Mouse (Mus musculus) midbrain, postnatal 0 days (tissue): ENCODE data around the gene Nufip1. TPM values are rescaled to one million over a fixed set of nuclear protein-coding genes. Genes with fewer than 3 reads are reported as not detected.

ENCODE experiments used
- ATAC-seq: fragments of 200-750 bp; cut with Nextera tagmentation; 2 replicates; pipeline ENCODE4 v1.8.0; 2017; ENCODE audit warnings: moderate number of reproducible peaks, mild to moderate bottlenecking, moderate TSS enrichment, moderate library complexity; ENCODE audit not compliant: low FRiP score
- DNase-seq: peaks from one replicate; pipeline ENCODE4 v3.0.0-alpha.2; 2015; ENCODE audit warnings: low spot score
- H3K27ac ChIP-seq: fragments of 300-500 bp; sonication (generic); 2 replicates; pipeline ENCODE4 v1.5.1; 2014; ENCODE audit warnings: low read depth, mild to moderate bottlenecking, low read length, mixed read lengths
- H3K27me3 ChIP-seq: fragments of 300-500 bp; sonication (generic); 2 replicates; pipeline ENCODE4 v1.6.1; 2014; ENCODE audit warnings: low read length, control low read depth, mixed read lengths; ENCODE audit not compliant: insufficient read depth
- H3K36me3 ChIP-seq: fragments of 300-500 bp; sonication (generic); 2 replicates; pipeline ENCODE4 v1.6.1; 2014; ENCODE audit warnings: low read length, control low read depth, mixed read lengths; ENCODE audit not compliant: insufficient read depth
- H3K4me1 ChIP-seq: fragments of 300-500 bp; sonication (generic); 2 replicates; pipeline ENCODE4 v1.6.1; 2014; ENCODE audit warnings: mild to moderate bottlenecking, control low read depth, antibody characterized with exemption, low read length, mixed read lengths; ENCODE audit not compliant: insufficient read depth
- H3K4me2 ChIP-seq: fragments of 300-500 bp; sonication (generic); 2 replicates; pipeline ENCODE4 v1.6.1; 2014; ENCODE audit warnings: low read depth, mild to moderate bottlenecking, low read length, mixed read lengths; ENCODE audit not compliant: poor library complexity, severe bottlenecking
- H3K4me3 ChIP-seq: fragments of 300-500 bp; sonication (generic); 2 replicates; pipeline ENCODE4 v1.5.1; 2014; ENCODE audit warnings: low read depth, mild to moderate bottlenecking, low read length, moderate library complexity
- H3K9ac ChIP-seq: fragments of 300-500 bp; sonication (generic); replicated peaks from 2 replicates; pipeline ENCODE4 v1.6.1; 2014; ENCODE audit warnings: mild to moderate bottlenecking, low read length, moderate library complexity, mixed read lengths; ENCODE audit not compliant: poor library complexity, severe bottlenecking
- H3K9me3 ChIP-seq: fragments of 300-500 bp; sonication (generic); 2 replicates; pipeline ENCODE4 v1.6.1; 2016; ENCODE audit warnings: low read length, control low read depth
- CTCF ChIP-seq: IDR thresholded peaks from 2 replicates; pipeline ENCODE4 v1.5.1; 2016; ENCODE audit warnings: antibody characterized with exemption, mild to moderate bottlenecking
- WGBS: fragments of 180-500 bp; shearing (Covaris S2); extraction: QIAGEN DNeasy Blood & Tissue Kit; methylation state at CpG from one replicate; pipeline ENCODE4 v1.1.7; 2014; 5-methylcytosine and 5-hydroxymethylcytosine counted together
- polyA plus RNA-seq: library from polyadenylated mRNA; unstranded; fragments of >200 nt; fragmentation: Nextera tagmentation; extraction: Ambion mirVana; gene quantifications from 2 replicates; pipeline ENCODE4 v1.2.1, GENCODE M21; 2015
- total RNA-seq: library from RNA; depleted of rRNA; stranded (reverse); fragments of >200 nt; gene quantifications from 2 replicates; pipeline ENCODE4 v1.2.3, GENCODE M21; 2014; rRNA removed

Nufip1 gene
- total RNA-seq = 10.4 and 10.6 TPM in 2 replicates
- polyA plus RNA-seq = 12.8 and 14.3 TPM in 2 replicates

- H3K4me3 ChIP-seq = peak within 1 kb of the TSS; percentile 87
- peak within 1 kb of the TSS; percentile 83 for H3K27ac ChIP-seq
- peak within 1 kb of the TSS; percentile 82 for H3K4me2 ChIP-seq
- TF ChIP-seq CTCF = 0 out of 2 replicates have a peak, but pooled peaks have one; percentile 22
- peaks cover 5% of the 10 kb centered on the region; the same call in 1 of the 2 replicates for H3K4me1 ChIP-seq
- ATAC-seq = peak; percentile 99
- no peaks in the 10 kb centered on the region for H3K9me3 ChIP-seq
- H3K9ac ChIP-seq = peak within 1 kb of the TSS; percentile 83
- under 1% methylated on average over 68 of the region's 69 CpGs for WGBS
- peaks cover 14% of the 10 kb centered on the region for H3K36me3 ChIP-seq
- DNase-seq = peak; percentile 99
- no peaks in the 10 kb centered on the region for H3K27me3 ChIP-seq
These were observed at the start of gene Nufip1, which contains the start of gene Gpalpp1 for GRCm38 (mm10) chr14:76110396-76111221. Gene Nufip1 (plus strand): TSS chr14:76110891. Gene Gpalpp1 (minus strand): TSS chr14:76110760.

- Histone ChIP-seq H3K9ac (no peak overlapping the region), H3K9me3 (no peaks in the 10 kb centered on the region), H3K27me3 (no peaks in the 10 kb centered on the region), H3K4me1 (no peaks in the 10 kb centered on the region), H3K4me3 (no peak overlapping the region), H3K4me2 (no peak overlapping the region), H3K36me3 (no peaks in the 10 kb centered on the region), H3K27ac (no peak overlapping the region)
- 52% methylated on average over 1 of the region's 1 CpGs for WGBS
- ATAC-seq (no peak), DNase-seq (no peak)
- TF ChIP-seq CTCF = no peak
These were observed 43.5 kb upstream of the Nufip1 start for GRCm38 (mm10) chr14:76067237-76067636.

- ATAC-seq = no peak
- H3K9me3 ChIP-seq = no peaks in the 10 kb centered on the region
- 68% methylated on average over 4 of the region's 4 CpGs for WGBS
- no peaks in the 10 kb centered on the region for H3K4me1 ChIP-seq
- no peak overlapping the region for H3K4me3 ChIP-seq
- H3K27me3 ChIP-seq = no peaks in the 10 kb centered on the region
- no peak overlapping the region for H3K27ac ChIP-seq
- no peaks in the 10 kb centered on the region for H3K36me3 ChIP-seq
- no peak for DNase-seq
- no peak overlapping the region for H3K4me2 ChIP-seq
- no peak overlapping the region for H3K9ac ChIP-seq
- no peak for TF ChIP-seq CTCF
These were observed 42.4 kb upstream of the Nufip1 start for GRCm38 (mm10) chr14:76068296-76068695.

- 44% methylated on average over 4 of the region's 4 CpGs for WGBS
- Histone ChIP-seq H3K4me3 (no peak overlapping the region), H3K4me1 (no peaks in the 10 kb centered on the region), H3K27me3 (no peaks in the 10 kb centered on the region), H3K27ac (no peak overlapping the region), H3K4me2 (no peak overlapping the region), H3K36me3 (no peaks in the 10 kb centered on the region), H3K9me3 (no peaks in the 10 kb centered on the region), H3K9ac (no peak overlapping the region)
- no peak for TF ChIP-seq CTCF
- no peak for DNase-seq
- ATAC-seq = no peak
These were observed 41.4 kb upstream of the Nufip1 start for GRCm38 (mm10) chr14:76069296-76069695.

- Histone ChIP-seq H3K36me3 (no peaks in the 10 kb centered on the region), H3K9ac (no peak overlapping the region), H3K4me2 (no peak overlapping the region), H3K27ac (no peak overlapping the region), H3K9me3 (no peaks in the 10 kb centered on the region), H3K4me3 (no peak overlapping the region), H3K4me1 (peaks cover 4% of the 10 kb centered on the region), H3K27me3 (no peaks in the 10 kb centered on the region)
- DNase-seq (no peak), ATAC-seq (no peak)
- TF ChIP-seq CTCF = no peak
- WGBS = 65% methylated on average over 2 of the region's 2 CpGs
These were observed 38.1 kb upstream of the Nufip1 start for GRCm38 (mm10) chr14:76072626-76073025.

GRCm38 (mm10) chr14:76074206-76074605 lies 36.5 kb upstream of the Nufip1 start:
- WGBS = 88% methylated on average over 1 of the region's 1 CpGs
- Histone ChIP-seq H3K27ac (no peak overlapping the region), H3K36me3 (no peaks in the 10 kb centered on the region), H3K27me3 (no peaks in the 10 kb centered on the region), H3K4me2 (no peak overlapping the region), H3K9ac (no peak overlapping the region), H3K4me3 (no peak overlapping the region), H3K9me3 (no peaks in the 10 kb centered on the region), H3K4me1 (peaks cover 6% of the 10 kb centered on the region)
- DNase-seq = no peak
- TF ChIP-seq CTCF = no peak
- no peak for ATAC-seq
